Mouse (Mus musculus): ENCODE results near the gene Stub1. TPM values are rescaled to one million over a fixed set of nuclear protein-coding genes. Genes with fewer than 3 reads are reported as not detected.

Stub1 gene
- total and polyA plus RNA-seq, 3 experiments: 105 to 147 (median 129) TPM

DNA sequence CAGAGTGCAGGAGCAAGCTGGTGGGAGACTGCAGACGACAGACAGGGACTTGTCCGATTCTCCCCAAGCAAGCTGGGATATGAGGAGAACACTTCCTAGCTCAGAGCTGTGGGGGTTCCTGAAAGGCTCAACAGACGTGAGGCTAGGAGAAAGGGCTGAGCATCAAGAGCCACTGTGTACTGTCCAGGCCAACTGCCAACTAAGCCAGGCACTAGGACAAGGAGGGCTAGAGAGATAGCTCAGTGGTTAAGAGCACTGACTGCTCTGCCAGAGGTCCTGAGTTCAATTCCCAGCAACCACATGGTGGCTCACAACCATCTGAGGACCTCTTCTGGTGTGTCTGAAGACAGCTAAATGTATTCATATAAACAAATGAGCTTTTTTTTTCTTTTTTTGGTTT is 9.3 kb upstream of the Stub1 start:
- Histone ChIP-seq H3K27me3 (ENCODE audit: control insufficient read depth, insufficient read depth, low read length) (no peaks in the 10 kb centered on the region), H3K9ac (ENCODE audit: low read depth, low read length) (no peak overlapping the region), H3K4me1 (ENCODE audit: control insufficient read depth, insufficient read depth, low read length) (peaks cover 11% of the 10 kb centered on the region), H3K36me3 (ENCODE audit: control insufficient read depth, insufficient read depth, low read length) (no peaks in the 10 kb centered on the region), H3K27ac (no peak overlapping the region), H3K79me2 (replicated peaks; ENCODE audit: control insufficient read depth, insufficient read depth, low read length) (no peaks in the 10 kb centered on the region), H3K4me3 (no peak overlapping the region)
- WGBS: 68% methylated on average over 3 of the region's 3 CpGs
- DNase-seq: no peak
- intact Hi-C loops (cut with DNase I): no loop called here
- TF ChIP-seq CTCF (IDR thresholded peaks at IDR 0.05): no peak
- TF ChIP-seq POLR2A (IDR thresholded peaks at IDR 0.05; ENCODE audit: insufficient read depth, low read depth, low read length): no peak
- no peak for TF ChIP-seq EP300 (IDR thresholded peaks at IDR 0.05; ENCODE audit: insufficient read depth, low read depth, low read length)

- Histone ChIP-seq H3K36me3 (ENCODE audit: control insufficient read depth, insufficient read depth, low read length) (no peaks in the 10 kb centered on the region), H3K9ac (ENCODE audit: low read depth, low read length) (no peak within 1 kb of the TSS), H3K27me3 (ENCODE audit: control insufficient read depth, insufficient read depth, low read length) (no peaks in the 10 kb centered on the region), H3K27ac (no peak within 1 kb of the TSS), H3K4me3 (no peak within 1 kb of the TSS), H3K79me2 (replicated peaks; ENCODE audit: control insufficient read depth, insufficient read depth, low read length) (no peaks in the 10 kb centered on the region), H3K4me1 (ENCODE audit: control insufficient read depth, insufficient read depth, low read length) (peaks cover 14% of the 10 kb centered on the region)
- 91% methylated on average over 22 of the region's 22 CpGs for WGBS
- TF ChIP-seq CTCF (IDR thresholded peaks at IDR 0.05) (no peak), EP300 (IDR thresholded peaks at IDR 0.05; ENCODE audit: insufficient read depth, low read depth, low read length) (no peak), POLR2A (IDR thresholded peaks at IDR 0.05; ENCODE audit: insufficient read depth, low read depth, low read length) (no peak)
- DNase-seq: no peak
- intact Hi-C loops (cut with DNase I): no loop called here
Measured at GRCm38 (mm10) chr17:25841117-25841880, 8.1 kb upstream of the Stub1 start, which contains the start of gene Gm20683. Gene Gm20683 (minus strand): TSS chr17:25841763.

DNA sequence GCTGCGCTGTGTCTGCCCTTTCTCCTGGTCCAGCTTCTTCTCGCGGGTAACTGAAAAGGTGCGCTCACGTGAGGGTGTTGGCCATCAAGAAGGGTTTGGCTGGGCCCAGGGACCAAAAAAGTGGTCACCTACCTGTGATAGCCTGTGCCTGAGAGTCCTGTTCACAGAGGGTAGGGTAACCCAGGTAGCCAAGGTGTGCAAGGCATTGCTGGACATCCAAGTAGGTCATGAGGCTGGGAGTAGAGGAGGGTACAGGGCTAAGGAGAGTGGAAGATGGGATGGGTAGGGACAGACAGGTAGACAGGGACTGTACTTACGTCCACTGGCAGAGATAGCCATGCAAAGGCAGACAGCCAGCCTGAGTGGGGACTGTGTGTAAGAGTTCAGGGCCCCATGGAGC is 7.3 kb upstream of the Stub1 start:
- Histone ChIP-seq H3K4me1 (ENCODE audit: control insufficient read depth, insufficient read depth, low read length) (peaks cover 18% of the 10 kb centered on the region), H3K4me3 (no peak overlapping the region), H3K79me2 (replicated peaks; ENCODE audit: control insufficient read depth, insufficient read depth, low read length) (no peaks in the 10 kb centered on the region), H3K9ac (ENCODE audit: low read depth, low read length) (no peak overlapping the region), H3K36me3 (ENCODE audit: control insufficient read depth, insufficient read depth, low read length) (no peaks in the 10 kb centered on the region), H3K27me3 (ENCODE audit: control insufficient read depth, insufficient read depth, low read length) (no peaks in the 10 kb centered on the region), H3K27ac (no peak overlapping the region)
- DNase-seq: no peak
- intact Hi-C loops (cut with DNase I): no loop called here
- 94% methylated on average over 6 of the region's 6 CpGs for WGBS
- no peak for TF ChIP-seq EP300 (IDR thresholded peaks at IDR 0.05; ENCODE audit: insufficient read depth, low read depth, low read length)
- TF ChIP-seq POLR2A (IDR thresholded peaks at IDR 0.05; ENCODE audit: insufficient read depth, low read depth, low read length): no peak
- TF ChIP-seq CTCF (IDR thresholded peaks at IDR 0.05): no peak

GRCm38 (mm10) chr17:25839455-25840235 is 6.4 kb upstream of the Stub1 start:
- 80% methylated on average over 14 of the region's 14 CpGs for WGBS

GRCm38 (mm10) chr17:25838904-25839303 is 5.7 kb upstream of the Stub1 start:
- TF ChIP-seq EP300 (IDR thresholded peaks at IDR 0.05; ENCODE audit: insufficient read depth, low read depth, low read length): no peak
- no peak for TF ChIP-seq CTCF (IDR thresholded peaks at IDR 0.05)
- TF ChIP-seq POLR2A (IDR thresholded peaks at IDR 0.05; ENCODE audit: insufficient read depth, low read depth, low read length): no peak
- Histone ChIP-seq H3K9ac (ENCODE audit: low read depth, low read length) (no peak overlapping the region), H3K27ac (no peak overlapping the region), H3K4me3 (no peak overlapping the region), H3K79me2 (replicated peaks; ENCODE audit: control insufficient read depth, insufficient read depth, low read length) (peaks cover 2% of the 10 kb centered on the region), H3K27me3 (ENCODE audit: control insufficient read depth, insufficient read depth, low read length) (no peaks in the 10 kb centered on the region), H3K4me1 (ENCODE audit: control insufficient read depth, insufficient read depth, low read length) (peaks cover 24% of the 10 kb centered on the region), H3K36me3 (ENCODE audit: control insufficient read depth, insufficient read depth, low read length) (no peaks in the 10 kb centered on the region)
- DNase-seq: no peak
- intact Hi-C loops (cut with DNase I): no loop called here
- 80% methylated on average over 4 of the region's 4 CpGs for WGBS

More at GRCm38 (mm10) chr17:25839455-25840235, 6.4 kb upstream of the Stub1 start:
- intact Hi-C loops (cut with DNase I): no loop called here
- Histone ChIP-seq H3K27ac (no peak overlapping the region), H3K27me3 (ENCODE audit: control insufficient read depth, insufficient read depth, low read length) (no peaks in the 10 kb centered on the region), H3K4me1 (ENCODE audit: control insufficient read depth, insufficient read depth, low read length) (peaks cover 21% of the 10 kb centered on the region), H3K79me2 (replicated peaks; ENCODE audit: control insufficient read depth, insufficient read depth, low read length) (peaks cover 2% of the 10 kb centered on the region), H3K36me3 (ENCODE audit: control insufficient read depth, insufficient read depth, low read length) (no peaks in the 10 kb centered on the region), H3K4me3 (no peak overlapping the region), H3K9ac (ENCODE audit: low read depth, low read length) (no peak overlapping the region)
- DNase-seq: no peak
- TF ChIP-seq EP300 (IDR thresholded peaks at IDR 0.05; ENCODE audit: insufficient read depth, low read depth, low read length): no peak
- TF ChIP-seq POLR2A (IDR thresholded peaks at IDR 0.05; ENCODE audit: insufficient read depth, low read depth, low read length): no peak
- no peak for TF ChIP-seq CTCF (IDR thresholded peaks at IDR 0.05)

DNA sequence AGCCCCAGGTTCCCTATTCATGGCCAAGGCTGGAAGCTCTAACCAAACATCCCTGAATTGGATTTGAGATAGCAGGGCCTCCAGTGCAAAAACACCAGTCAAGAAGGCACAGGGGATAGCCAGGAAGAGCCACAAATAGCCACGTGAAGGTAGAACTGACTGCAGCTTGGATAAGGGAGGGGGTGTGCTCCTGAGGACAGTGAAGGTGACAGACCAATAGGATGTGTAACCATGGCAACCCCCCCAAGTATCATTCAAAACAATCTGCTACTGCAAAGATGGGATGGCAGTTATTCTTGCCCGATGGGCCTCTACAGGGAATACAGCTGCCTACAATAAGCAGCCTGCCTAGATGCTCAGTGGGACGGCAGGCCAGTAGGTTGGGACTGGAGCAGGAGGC is 4.3 kb upstream of the Stub1 start:
- Histone ChIP-seq H3K4me1 (ENCODE audit: control insufficient read depth, insufficient read depth, low read length) (peaks cover 18% of the 10 kb centered on the region), H3K27me3 (ENCODE audit: control insufficient read depth, insufficient read depth, low read length) (no peaks in the 10 kb centered on the region), H3K4me3 (no peak overlapping the region), H3K9ac (ENCODE audit: low read depth, low read length) (no peak overlapping the region), H3K36me3 (ENCODE audit: control insufficient read depth, insufficient read depth, low read length) (no peaks in the 10 kb centered on the region), H3K79me2 (replicated peaks; ENCODE audit: control insufficient read depth, insufficient read depth, low read length) (peaks cover 2% of the 10 kb centered on the region), H3K27ac (peak overlapping the region; percentile 73)
- TF ChIP-seq POLR2A (IDR thresholded peaks at IDR 0.05; ENCODE audit: insufficient read depth, low read depth, low read length) (no peak), CTCF (IDR thresholded peaks at IDR 0.05) (no peak), EP300 (IDR thresholded peaks at IDR 0.05; ENCODE audit: insufficient read depth, low read depth, low read length) (no peak)
- 39% methylated on average over 3 of the region's 3 CpGs for whole genome bisulfite sequencing
- intact Hi-C loops (cut with DNase I): no loop called here
- no peak for DNase-seq

All from heart, adult 2 months (tissue).